Comparison of ENCODE assay signal across 9 mouse cellular contexts in the genomic region with DNA sequence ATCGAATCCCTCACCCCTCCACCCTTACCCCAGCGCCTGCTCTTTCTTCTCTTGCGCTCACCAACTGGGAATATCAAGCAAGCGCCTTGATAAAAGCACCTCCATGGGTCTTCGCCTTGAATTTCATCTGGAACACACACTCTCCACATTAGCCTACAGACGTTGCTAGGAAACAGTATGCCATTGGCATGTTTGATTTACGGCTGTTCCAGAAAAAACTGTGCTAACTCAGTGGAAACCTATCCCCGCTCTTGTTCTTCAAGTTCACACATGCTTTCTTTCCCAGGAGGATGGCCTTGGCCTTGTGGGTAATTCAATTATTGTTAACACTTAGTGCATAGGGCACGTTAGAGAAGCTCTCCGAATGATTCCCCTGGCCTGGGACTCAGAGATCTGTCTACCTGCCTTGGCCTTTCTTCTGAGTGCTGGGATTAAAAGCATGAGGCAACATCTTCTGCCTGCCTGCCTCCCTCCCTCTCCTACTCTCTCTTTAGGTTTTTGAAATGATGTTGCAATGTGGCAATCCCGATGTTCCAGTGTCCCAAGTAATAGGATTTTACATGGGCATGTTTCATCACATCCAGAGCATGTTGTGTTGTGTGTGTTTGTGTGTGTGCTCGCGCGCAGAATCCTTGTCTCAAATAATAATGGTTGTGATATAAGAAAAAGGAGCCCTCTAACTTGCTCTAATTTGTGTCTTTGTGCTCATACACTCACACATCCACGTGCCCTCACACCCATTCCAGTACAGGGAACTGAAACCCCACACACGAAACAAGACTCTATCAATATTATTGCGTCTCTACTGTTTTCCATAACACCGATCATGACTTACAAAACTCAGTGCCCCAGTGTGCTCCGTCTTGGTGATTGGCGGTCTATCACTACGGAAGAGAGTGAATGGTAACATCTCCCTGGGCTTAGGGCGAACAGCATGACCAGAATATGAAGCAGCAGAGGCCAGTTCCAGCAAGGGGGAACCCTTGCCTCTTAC. TPM values are rescaled to one million over a fixed set of nuclear protein-coding genes. Genes with fewer than 3 reads are reported as not detected.
DNase-seq lines count a peak whose midpoint lies in the region; ATAC-seq lines count a peak whose summit lies in the region.
"Had no signal": no experiment of that assay in that cellular context is flagged by ENCODE, and none has a peak within 500 bp of the region (broad histone marks: within the 10 kb centered on the region; RNA-seq: fewer than 3 reads in every experiment).

No protein-coding gene starts in this region.

- H3K9me3 ChIP-seq in kidney, embryonic 14.5 days (ENCODE audit: control insufficient read depth, low read length), result no peaks in the 10 kb centered on the region
- no peaks in the 10 kb centered on the region for H3K9me3 ChIP-seq in embryonic facial prominence, embryonic 14.5 days (ENCODE audit: control insufficient read depth, low read length)
- H3K9me3 ChIP-seq in intestine, embryonic 15.5 days, result no peaks in the 10 kb centered on the region

- H3K4me3 ChIP-seq in kidney, embryonic 14.5 days (ENCODE audit: low read length), result peak overlapping the region; percentile 74; the same call in 1 of the 2 replicates
- 0 out of 2 replicates have a peak overlapping the region, but pooled peaks have one; percentile 52 for H3K4me3 ChIP-seq in embryonic facial prominence, embryonic 14.5 days (ENCODE audit: low read depth, low read length)
- H3K4me3 ChIP-seq in intestine, embryonic 15.5 days (replicated peaks), result no peak overlapping the region

- peak overlapping the region; percentile 81; the same call in 1 of the 2 replicates for H3K9ac ChIP-seq in kidney, embryonic 14.5 days (ENCODE audit: low read depth, low read length)
- no peak overlapping the region for H3K9ac ChIP-seq in embryonic facial prominence, embryonic 14.5 days (ENCODE audit: low read depth, low read length)
- no peak overlapping the region for H3K9ac ChIP-seq in intestine, embryonic 15.5 days

- ATAC-seq in kidney, embryonic 14.5 days (ENCODE audit: low FRiP score, low TSS enrichment), result no peak
- ATAC-seq in embryonic facial prominence, embryonic 14.5 days (ENCODE audit: low read depth), result no peak
- ATAC-seq in intestine, embryonic 15.5 days, result no peak
- ATAC-seq in monocyte, adult 5-6 weeks (replicated peaks; ENCODE audit: insufficient number of reproducible peaks, low FRiP score, low TSS enrichment, poor library complexity, severe bottlenecking), result peak; percentile 27; the same call in 1 of the 2 replicates

- no peaks in the 10 kb centered on the region for H3K27me3 ChIP-seq in kidney, embryonic 14.5 days (ENCODE audit: control insufficient read depth, insufficient read depth, low read length)
- no peaks in the 10 kb centered on the region for H3K27me3 ChIP-seq in embryonic facial prominence, embryonic 14.5 days (replicated peaks; ENCODE audit: control insufficient read depth, insufficient read depth, low read length)
- H3K27me3 ChIP-seq in intestine, embryonic 15.5 days (replicated peaks), result no peaks in the 10 kb centered on the region

- H3K27ac ChIP-seq in kidney, embryonic 14.5 days (ENCODE audit: low read depth, low read length), result no peak overlapping the region
- H3K27ac ChIP-seq in embryonic facial prominence, embryonic 14.5 days (replicated peaks; ENCODE audit: low read depth, low read length), result no peak overlapping the region; the same call in 1 of the 2 replicates
- H3K27ac ChIP-seq in intestine, embryonic 15.5 days, result no peak overlapping the region

- peaks cover 30% of the 10 kb centered on the region for H3K4me1 ChIP-seq in kidney, embryonic 14.5 days (ENCODE audit: control insufficient read depth, insufficient read depth, low read length)
- H3K4me1 ChIP-seq in embryonic facial prominence, embryonic 14.5 days (ENCODE audit: control insufficient read depth, insufficient read depth, low read length), result peaks cover 30% of the 10 kb centered on the region
- peaks cover 38% of the 10 kb centered on the region; the same call in 1 of the 2 replicates for H3K4me1 ChIP-seq in intestine, embryonic 15.5 days (replicated peaks)

- H3K36me3 ChIP-seq in kidney, embryonic 14.5 days (ENCODE audit: control insufficient read depth, insufficient read depth, low read length), result peaks cover 25% of the 10 kb centered on the region
- peaks cover 29% of the 10 kb centered on the region for H3K36me3 ChIP-seq in embryonic facial prominence, embryonic 14.5 days (ENCODE audit: control insufficient read depth, insufficient read depth, low read length)
- H3K36me3 ChIP-seq in intestine, embryonic 15.5 days, result 0 out of 2 replicates have a peak, but pooled peaks cover under 1% of the 10 kb centered on the region

- WGBS in kidney, embryonic 14.5 days, result 81% methylated on average over 22 of the region's 22 CpGs
- WGBS in embryonic facial prominence, embryonic 14.5 days, result 71% methylated on average over 22 of the region's 22 CpGs
- WGBS in intestine, embryonic 15.5 days, result 76% methylated on average over 22 of the region's 22 CpGs

- no peak for DNase-seq in kidney, adult 8-10 months
- peak; percentile 80 for DNase-seq in embryonic facial prominence, embryonic 14.5 days (ENCODE audit: low spot score)
- no peak for DNase-seq in adrenal gland, postnatal 14 days
- DNase-seq in kidney, adult 9 months, result no peak
- DNase-seq in urinary bladder, adult 2 months (ENCODE audit: low spot score), result no peak
- DNase-seq: kidney, postnatal 10 days had no signal

- peak overlapping the region; percentile 87 for H3K4me2 ChIP-seq in kidney, embryonic 14.5 days (replicated peaks; ENCODE audit: low read depth, low read length)
- H3K4me2 ChIP-seq in embryonic facial prominence, embryonic 14.5 days (ENCODE audit: low read depth, low read length), result peak overlapping the region; percentile 78
- peak overlapping the region; percentile 95 for H3K4me2 ChIP-seq in intestine, embryonic 15.5 days (replicated peaks)

RNA-seq across cellular contexts. Expression of a gene that starts 2.8 kb away (rescaled TPM):
- polyA plus RNA-seq in kidney, embryonic 14.5 days (2014; fragmentation: Nextera tagmentation; extraction: Ambion mirVana), result 424 and 494 TPM in 2 replicates
- 190 and 218 TPM in 2 replicates for polyA plus RNA-seq in embryonic facial prominence, embryonic 14.5 days (2014; fragmentation: Nextera tagmentation; extraction: Ambion mirVana)
- 291 and 356 TPM in 2 replicates for polyA plus RNA-seq in intestine, embryonic 15.5 days (2015; fragmentation: Nextera tagmentation; extraction: Ambion mirVana)
- total RNA-seq in monocyte, adult 5-6 weeks (2017), result 9.0 to 54.0 TPM (median 33.0 TPM) in 3 replicates
- 21.0 and 25.2 TPM in 2 replicates for total RNA-seq in adrenal gland, postnatal 14 days (2021)
- 14.2 and 15.8 TPM in 2 replicates for polyA plus RNA-seq in urinary bladder, adult 2 months (2012; rRNA removed)

RNA-seq across cellular contexts. Expression of a gene that starts 45.3 kb away (rescaled TPM):
- 18.0 and 21.5 TPM in 2 replicates for polyA plus RNA-seq in kidney, embryonic 14.5 days (2014; fragmentation: Nextera tagmentation; extraction: Ambion mirVana)
- 4.8 and 6.2 TPM in 2 replicates for polyA plus RNA-seq in embryonic facial prominence, embryonic 14.5 days (2014; fragmentation: Nextera tagmentation; extraction: Ambion mirVana)
- 7.1 and 7.2 TPM in 2 replicates for polyA plus RNA-seq in intestine, embryonic 15.5 days (2015; fragmentation: Nextera tagmentation; extraction: Ambion mirVana)
- not detected in 3 replicates for total RNA-seq in monocyte, adult 5-6 weeks (2017)
- total RNA-seq in adrenal gland, postnatal 14 days (2021), result 3.4 and 4.3 TPM in 2 replicates
- 1.9 TPM in 2 replicates for polyA plus RNA-seq in urinary bladder, adult 2 months (2012; rRNA removed)

RNA-seq across cellular contexts. Expression of a gene that starts 56.7 kb away (rescaled TPM):
- polyA plus RNA-seq in kidney, embryonic 14.5 days (2014; fragmentation: Nextera tagmentation; extraction: Ambion mirVana), result 6.4 and 6.7 TPM in 2 replicates
- 7.2 and 8.2 TPM in 2 replicates for polyA plus RNA-seq in embryonic facial prominence, embryonic 14.5 days (2014; fragmentation: Nextera tagmentation; extraction: Ambion mirVana)
- 149 and 177 TPM in 2 replicates for polyA plus RNA-seq in intestine, embryonic 15.5 days (2015; fragmentation: Nextera tagmentation; extraction: Ambion mirVana)
- not detected in 3 replicates for total RNA-seq in monocyte, adult 5-6 weeks (2017)
- total RNA-seq in adrenal gland, postnatal 14 days (2021), result 33.0 and 171 TPM in 2 replicates
- polyA plus RNA-seq in urinary bladder, adult 2 months (2012; rRNA removed), result 55.3 and 70.4 TPM in 2 replicates

Comparison
In these comparisons a context has a peak if more than half of its experiments do, and no peak if none do; other contexts are left out.
1. RNA of a gene that starts 2.8 kb away (polyA plus RNA-seq): 424 to 494 TPM in kidney, embryonic 14.5 days, 291 to 356 TPM in intestine, embryonic 15.5 days and 190 to 218 TPM in embryonic facial prominence, embryonic 14.5 days; 14.2 to 15.8 TPM in urinary bladder, adult 2 months; every median in the first group is over 10 times any median in the second.
2. Peak in every context shown above with its lines, with median percentiles within 50 percentile points of each other: H3K4me2 ChIP-seq.